Mouse (Mus musculus) erythroid progenitor cell, adult 5-6 weeks (primary cell): Measurements from ENCODE around the gene Themis3. TPM values are rescaled to one million over a fixed set of nuclear protein-coding genes. Genes with fewer than 3 reads are reported as not detected.
"Not testable (repeated sequence)": the region's sequence is repeated elsewhere in the genome, so short reads cannot be mapped to it uniquely, and the experiment has no call there.

Experiments
- ATAC-seq: replicated peaks from 2 replicates; pipeline ENCODE4 v1.8.0; 2016; ENCODE audit warnings: moderate number of reproducible peaks, mild to moderate bottlenecking, moderate TSS enrichment, inconsistent platforms; ENCODE audit not compliant: poor library complexity, low FRiP score, severe bottlenecking
- total RNA-seq, 2 experiments: library from RNA; stranded (forward) in 1 of 2; stranded (reverse) in 1 of 2; fragments of 150-400 nt in 1 of 2; fragments of 186-747, 209-891 nt in 1 of 2; gene quantifications; 2 replicates each; pipeline versions ENCODE4 v1.2.3 to v1.2.4; 2015 to 2017; ENCODE audit warnings: low replicate concordance in 2 of 2

Themis3 gene
- total RNA-seq, 2 experiments from 2014 or later: not detected

- no peak for ATAC-seq
These were observed 33.0 kb downstream of the Themis3 start for GRCm38 (mm10) chr17:66561380-66561779.

GRCm38 (mm10) chr17:66558404-66559317, 35.8 kb downstream of the Themis3 start:
- ATAC-seq: no peak

- ATAC-seq: no peak
These were observed 41.7 kb downstream of the Themis3 start for GRCm38 (mm10) chr17:66552690-66553089.

- no peak for ATAC-seq
These were observed 43.9 kb downstream of the Themis3 start for GRCm38 (mm10) chr17:66550486-66550885.

GRCm38 (mm10) chr17:66532285-66532684, 62.1 kb downstream of the Themis3 start:
- ATAC-seq: no peak

- ATAC-seq: no peak
These were observed 71.0 kb downstream of the Themis3 start for GRCm38 (mm10) chr17:66523396-66523795.

GRCm38 (mm10) chr17:66522631-66523030, 71.8 kb downstream of the Themis3 start:
- ATAC-seq: not testable (repeated sequence)

GRCm38 (mm10) chr17:66519554-66520553, 74.6 kb downstream of the Themis3 start, which contains the start of gene Rab12:
Rab12 (minus strand) TSS chr17:66519729.
- ATAC-seq: peak; percentile 94

GRCm38 (mm10) chr17:66518877-66519553, 75.4 kb downstream of the Themis3 start:
- ATAC-seq: peak; percentile 47

GRCm38 (mm10) chr17:66516953-66517352, 77.5 kb downstream of the Themis3 start:
- no peak for ATAC-seq

GRCm38 (mm10) chr17:66514288-66514995, 80.0 kb downstream of the Themis3 start:
- ATAC-seq: no peak

GRCm38 (mm10) chr17:66512202-66512956, 82.0 kb downstream of the Themis3 start:
- no peak for ATAC-seq

GRCm38 (mm10) chr17:66510221-66510683, 84.2 kb downstream of the Themis3 start:
- no peak for ATAC-seq

GRCm38 (mm10) chr17:66507049-66507954, 87.1 kb downstream of the Themis3 start:
- no peak for ATAC-seq

GRCm38 (mm10) chr17:66504964-66505363, 89.5 kb downstream of the Themis3 start:
- ATAC-seq: no peak
